Mouse (Mus musculus) intestine, embryonic 15.5 days (tissue): ENCODE data around the gene Tnip2. TPM values are rescaled to one million over a fixed set of nuclear protein-coding genes. Genes with fewer than 3 reads are reported as not detected.
A peak's percentile ranks its signal among the peaks of the same experiment; 100 is the strongest.

ENCODE experiments used
- ATAC-seq: fragments of 200-750 bp; cut with Nextera tagmentation; 2 replicates; pipeline ENCODE4 v1.8.0; 2017; ENCODE audit warnings: moderate TSS enrichment, moderate library complexity
- H3K27ac ChIP-seq: fragments of 300-500 bp; sonication (generic); 2 replicates; pipeline ENCODE4 v1.5.1; 2015; ENCODE audit warnings: mild to moderate bottlenecking, inconsistent platforms
- H3K27me3 ChIP-seq: fragments of 300-500 bp; sonication (generic); replicated peaks from 2 replicates; pipeline ENCODE4 v1.6.1; 2015; ENCODE audit warnings: inconsistent platforms
- H3K36me3 ChIP-seq: fragments of 300-500 bp; sonication (generic); 2 replicates; pipeline ENCODE4 v1.6.1; 2015; ENCODE audit warnings: inconsistent platforms
- H3K4me1 ChIP-seq: fragments of 300-500 bp; sonication (generic); replicated peaks from 2 replicates; pipeline ENCODE4 v1.6.1; 2015; ENCODE audit warnings: inconsistent platforms
- H3K4me2 ChIP-seq: fragments of 300-500 bp; sonication (generic); replicated peaks from 2 replicates; pipeline ENCODE4 v1.6.1; 2015; ENCODE audit warnings: mild to moderate bottlenecking, inconsistent platforms
- H3K4me3 ChIP-seq: fragments of 300-500 bp; sonication (generic); replicated peaks from 2 replicates; pipeline ENCODE4 v1.5.1; 2015; ENCODE audit warnings: inconsistent platforms
- H3K9ac ChIP-seq: fragments of 300-500 bp; sonication (generic); 2 replicates; pipeline ENCODE4 v1.6.1; 2015; ENCODE audit warnings: inconsistent platforms
- H3K9me3 ChIP-seq: fragments of 300-500 bp; sonication (generic); 2 replicates; pipeline ENCODE4 v1.6.1; 2016; ENCODE audit warnings: inconsistent platforms
- WGBS: fragments of 180-500 bp; shearing (Covaris S2); methylation state at CpG from one replicate; pipeline ENCODE4 v1.1.7; 2015; 5-methylcytosine and 5-hydroxymethylcytosine counted together
- polyA plus RNA-seq: library from polyadenylated mRNA; unstranded; fragments of >200 nt; fragmentation: Nextera tagmentation; extraction: Ambion mirVana; gene quantifications from 2 replicates; pipeline ENCODE4 v1.2.1, GENCODE M21; 2015

Tnip2 gene
- polyA plus RNA-seq, 1 experiment from 2014 or later = 14.4 TPM

- Histone ChIP-seq H3K36me3 (peaks cover 10% of the 10 kb centered on the region; the same call in 1 of the 2 replicates), H3K9me3 (no peaks in the 10 kb centered on the region), H3K4me3 (no peak overlapping the region), H3K4me1 (no peaks in the 10 kb centered on the region), H3K4me2 (no peak overlapping the region), H3K9ac (no peak overlapping the region), H3K27me3 (no peaks in the 10 kb centered on the region), H3K27ac (no peak overlapping the region)
- 72% methylated on average over 6 of the region's 6 CpGs for WGBS
- ATAC-seq = no peak
Observed at GRCm38 (mm10) chr5:34487320-34488090, 26.3 kb downstream of the Tnip2 start.

- Histone ChIP-seq H3K9me3 (no peaks in the 10 kb centered on the region), H3K4me3 (no peak overlapping the region), H3K4me1 (no peaks in the 10 kb centered on the region), H3K9ac (no peak overlapping the region), H3K27me3 (no peaks in the 10 kb centered on the region), H3K4me2 (no peak overlapping the region), H3K27ac (no peak overlapping the region), H3K36me3 (peaks cover 13% of the 10 kb centered on the region)
- ATAC-seq = no peak
- 91% methylated on average over 15 of the region's 15 CpGs for WGBS
Observed at GRCm38 (mm10) chr5:34485731-34486130, 28.1 kb downstream of the Tnip2 start.

- no peak for ATAC-seq
- WGBS = 74% methylated on average over 3 of the region's 3 CpGs
Observed at GRCm38 (mm10) chr5:34480926-34481325, 32.9 kb downstream of the Tnip2 start.

GRCm38 (mm10) chr5:34468039-34468775 lies 45.6 kb downstream of the Tnip2 start:
- Histone ChIP-seq H3K9ac (no peak overlapping the region), H3K36me3 (peaks cover 27% of the 10 kb centered on the region), H3K9me3 (no peaks in the 10 kb centered on the region), H3K4me2 (no peak overlapping the region), H3K27ac (no peak overlapping the region), H3K4me3 (no peak overlapping the region), H3K27me3 (no peaks in the 10 kb centered on the region), H3K4me1 (no peaks in the 10 kb centered on the region)
- WGBS = 96% methylated on average over 2 of the region's 2 CpGs
- peak; percentile 45 for ATAC-seq

More at GRCm38 (mm10) chr5:34480926-34481325, 32.9 kb downstream of the Tnip2 start:
- Histone ChIP-seq H3K36me3 (peaks cover 34% of the 10 kb centered on the region), H3K27me3 (no peaks in the 10 kb centered on the region), H3K4me1 (no peaks in the 10 kb centered on the region), H3K4me2 (no peak overlapping the region), H3K27ac (no peak overlapping the region), H3K4me3 (no peak overlapping the region), H3K9ac (no peak overlapping the region), H3K9me3 (no peaks in the 10 kb centered on the region)

- Histone ChIP-seq H3K9me3 (no peaks in the 10 kb centered on the region), H3K4me3 (no peak overlapping the region), H3K4me2 (no peak overlapping the region), H3K4me1 (no peaks in the 10 kb centered on the region), H3K27ac (no peak overlapping the region), H3K9ac (no peak overlapping the region), H3K36me3 (peaks cover 33% of the 10 kb centered on the region), H3K27me3 (no peaks in the 10 kb centered on the region)
- ATAC-seq = no peak
- 99% methylated on average over 2 of the region's 2 CpGs for WGBS
Observed at GRCm38 (mm10) chr5:34466648-34467047, 47.1 kb downstream of the Tnip2 start.

- 75% methylated on average over 1 of the region's 1 CpGs for WGBS
Observed at GRCm38 (mm10) chr5:34466079-34466478, 47.7 kb downstream of the Tnip2 start.

GRCm38 (mm10) chr5:34461841-34462240 lies 52.0 kb downstream of the Tnip2 start:
- no peaks in the 10 kb centered on the region for H3K9me3 ChIP-seq
- no peak overlapping the region for H3K4me2 ChIP-seq
- ATAC-seq = no peak
- 93% methylated on average over 6 of the region's 6 CpGs for WGBS
- H3K9ac ChIP-seq = no peak overlapping the region
- no peaks in the 10 kb centered on the region for H3K4me1 ChIP-seq
- H3K36me3 ChIP-seq = peaks cover 54% of the 10 kb centered on the region
- H3K27ac ChIP-seq = no peak overlapping the region
- H3K27me3 ChIP-seq = no peaks in the 10 kb centered on the region
- no peak overlapping the region for H3K4me3 ChIP-seq

More at GRCm38 (mm10) chr5:34466079-34466478, 47.7 kb downstream of the Tnip2 start:
- H3K9me3 ChIP-seq = no peaks in the 10 kb centered on the region
- no peak overlapping the region for H3K4me2 ChIP-seq
- peaks cover 38% of the 10 kb centered on the region for H3K36me3 ChIP-seq
- no peak overlapping the region for H3K4me3 ChIP-seq
- no peak for ATAC-seq
- no peak overlapping the region for H3K27ac ChIP-seq
- H3K9ac ChIP-seq = no peak overlapping the region
- no peaks in the 10 kb centered on the region for H3K27me3 ChIP-seq
- H3K4me1 ChIP-seq = no peaks in the 10 kb centered on the region

GRCm38 (mm10) chr5:34461294-34461693 lies 52.5 kb downstream of the Tnip2 start:
- Histone ChIP-seq H3K4me3 (no peak overlapping the region), H3K27ac (no peak overlapping the region), H3K9me3 (no peaks in the 10 kb centered on the region), H3K4me1 (no peaks in the 10 kb centered on the region), H3K4me2 (no peak overlapping the region), H3K36me3 (peaks cover 51% of the 10 kb centered on the region), H3K9ac (no peak overlapping the region), H3K27me3 (no peaks in the 10 kb centered on the region)
- ATAC-seq = no peak
- WGBS = 93% methylated on average over 4 of the region's 4 CpGs

GRCm38 (mm10) chr5:34458994-34459393 lies 54.8 kb downstream of the Tnip2 start:
- no peak overlapping the region for H3K27ac ChIP-seq
- no peak overlapping the region for H3K9ac ChIP-seq
- peaks cover 31% of the 10 kb centered on the region for H3K36me3 ChIP-seq
- H3K9me3 ChIP-seq = no peaks in the 10 kb centered on the region
- no peak overlapping the region for H3K4me3 ChIP-seq
- no peak for ATAC-seq
- no peaks in the 10 kb centered on the region for H3K27me3 ChIP-seq
- WGBS = 90% methylated on average over 1 of the region's 1 CpGs
- no peaks in the 10 kb centered on the region for H3K4me1 ChIP-seq
- H3K4me2 ChIP-seq = no peak overlapping the region

- H3K36me3 ChIP-seq = peaks cover 28% of the 10 kb centered on the region
- H3K27me3 ChIP-seq = no peaks in the 10 kb centered on the region
- H3K4me1 ChIP-seq = no peaks in the 10 kb centered on the region
- H3K27ac ChIP-seq = no peak overlapping the region
- no peak for ATAC-seq
- H3K4me2 ChIP-seq = no peak overlapping the region
- H3K9me3 ChIP-seq = no peaks in the 10 kb centered on the region
- H3K9ac ChIP-seq = no peak overlapping the region
- 88% methylated on average over 9 of the region's 9 CpGs for WGBS
- no peak overlapping the region for H3K4me3 ChIP-seq
Observed at GRCm38 (mm10) chr5:34446207-34446606, 67.6 kb downstream of the Tnip2 start.
